Mouse (Mus musculus): ENCODE results near the gene Lancl1. TPM values are rescaled to one million over a fixed set of nuclear protein-coding genes. Genes with fewer than 3 reads are reported as not detected.

Lancl1 gene
- polyA plus RNA-seq, 1 experiment, result 21.0 TPM

DNA sequence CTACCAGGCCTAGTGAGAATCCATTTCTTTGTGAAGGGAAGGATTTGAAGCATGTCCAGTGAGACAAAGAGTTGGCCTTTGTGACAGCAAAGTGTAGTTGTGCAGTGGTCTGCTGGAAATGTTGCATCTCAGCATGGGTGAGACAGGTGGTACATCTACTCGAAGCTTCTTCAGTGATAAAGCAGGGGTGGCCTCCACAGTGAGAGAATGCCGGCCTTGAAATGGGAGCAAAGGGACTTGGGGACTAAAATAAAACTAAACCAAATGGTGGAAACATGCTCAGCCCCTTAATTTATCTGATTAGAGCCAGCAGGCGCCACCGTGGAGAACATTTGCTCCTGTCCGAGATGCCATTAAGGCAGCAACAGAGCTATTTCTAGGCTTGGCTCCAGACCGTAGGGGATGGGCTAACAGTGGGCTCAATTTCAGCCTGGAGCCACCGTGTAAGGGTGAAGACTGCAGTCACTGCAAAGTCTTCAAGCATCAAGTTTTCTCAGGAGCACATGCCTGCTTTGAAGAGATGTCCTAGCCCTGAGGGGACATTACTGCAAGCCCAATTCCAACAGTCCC lies 53.5 kb downstream of the Lancl1 start:
- Histone ChIP-seq H3K27ac (ENCODE audit: control insufficient read depth, insufficient read depth, low read depth, low read length, poor library complexity) (no peak overlapping the region), H3K4me3 (replicated peaks; ENCODE audit: control insufficient read depth, low read depth, low read length) (no peak overlapping the region), H3K4me1 (ENCODE audit: control insufficient read depth, insufficient read depth, low read length) (no peaks in the 10 kb centered on the region; the same call in 1 of the 2 replicates)
- no peak for TF ChIP-seq CTCF (IDR thresholded peaks at IDR 0.05; ENCODE audit: control insufficient read depth, insufficient read depth, low read length)
- 76% methylated on average over 7 of the region's 7 CpGs for WGBS

DNA sequence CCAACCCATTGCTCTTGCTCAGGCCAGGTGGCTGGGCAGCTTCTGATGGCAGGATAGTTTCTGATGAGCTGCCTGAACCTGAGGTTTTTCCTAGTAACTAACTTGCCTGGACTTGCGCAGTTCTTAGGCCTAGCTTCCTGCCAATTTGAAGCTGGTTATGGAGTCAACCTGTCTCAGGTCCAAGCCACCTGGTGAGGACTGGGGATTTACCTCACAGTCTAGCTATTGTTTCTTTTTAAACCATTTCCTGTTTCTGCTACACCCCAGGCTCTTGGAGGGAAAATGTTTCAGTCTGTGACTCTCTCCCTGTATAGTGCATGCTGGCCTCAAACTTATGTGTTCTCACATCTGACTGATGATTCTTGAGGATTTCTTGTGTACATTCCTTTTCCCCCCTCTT lies 58.5 kb downstream of the Lancl1 start:
- Histone ChIP-seq H3K27ac (ENCODE audit: control insufficient read depth, insufficient read depth, low read depth, low read length, poor library complexity) (no peak overlapping the region), H3K4me3 (replicated peaks; ENCODE audit: control insufficient read depth, low read depth, low read length) (no peak overlapping the region), H3K4me1 (ENCODE audit: control insufficient read depth, insufficient read depth, low read length) (no peaks in the 10 kb centered on the region)
- 83% methylated on average over 1 of the region's 1 CpGs for WGBS
- no peak for TF ChIP-seq POLR2A (IDR thresholded peaks at IDR 0.05; ENCODE audit: borderline replicate concordance, control insufficient read depth, low read depth, low read length)
- TF ChIP-seq CTCF (IDR thresholded peaks at IDR 0.05; ENCODE audit: control insufficient read depth, insufficient read depth, low read length), result no peak

DNA sequence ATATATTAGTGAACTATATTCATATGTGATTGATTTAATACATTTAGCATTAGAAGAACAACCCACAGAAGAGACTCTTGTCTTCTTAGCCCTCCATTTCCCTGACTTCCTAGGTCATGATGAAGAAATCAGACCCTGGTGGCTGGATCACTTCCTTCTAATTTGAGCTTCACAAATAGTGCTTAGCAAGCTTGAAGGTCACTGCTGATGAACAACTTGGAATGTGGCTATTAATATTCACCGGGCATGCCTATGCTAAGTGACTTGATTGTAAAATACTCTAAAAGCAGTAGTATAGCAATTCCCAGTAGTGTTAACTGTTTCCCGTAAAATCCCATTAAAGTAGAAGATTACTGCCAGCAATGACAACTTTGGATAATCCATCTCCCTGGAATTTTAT lies 63.2 kb downstream of the Lancl1 start:
- Histone ChIP-seq H3K4me1 (ENCODE audit: control insufficient read depth, insufficient read depth, low read length) (no peaks in the 10 kb centered on the region), H3K4me3 (replicated peaks; ENCODE audit: control insufficient read depth, low read depth, low read length) (no peak overlapping the region), H3K27ac (ENCODE audit: control insufficient read depth, insufficient read depth, low read depth, low read length, poor library complexity) (no peak overlapping the region)
- WGBS, result 88% methylated on average over 2 of the region's 2 CpGs
- TF ChIP-seq POLR2A (IDR thresholded peaks at IDR 0.05; ENCODE audit: borderline replicate concordance, control insufficient read depth, low read depth, low read length) (no peak), CTCF (IDR thresholded peaks at IDR 0.05; ENCODE audit: control insufficient read depth, insufficient read depth, low read length) (no peak)

DNA sequence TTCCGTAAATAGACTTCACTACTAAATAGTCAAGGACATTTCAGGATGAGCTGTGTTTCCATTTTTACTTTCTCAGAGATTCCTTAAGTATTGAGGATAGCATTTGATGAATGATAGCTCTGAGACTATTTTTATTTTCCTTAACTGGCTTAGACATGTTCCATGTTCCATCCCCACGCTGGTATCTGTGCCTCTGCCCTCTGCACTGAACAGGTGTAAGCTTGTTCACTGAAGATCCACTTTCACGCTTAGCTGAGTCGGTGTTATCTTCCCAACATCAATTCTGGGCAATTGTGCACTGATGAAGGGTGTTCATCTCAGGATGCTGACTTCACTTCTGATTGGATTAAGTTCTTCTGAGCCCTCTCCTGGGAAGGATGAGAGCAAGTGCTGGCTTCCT lies 73.8 kb downstream of the Lancl1 start:
- H3K4me1 ChIP-seq (ENCODE audit: control insufficient read depth, insufficient read depth, low read length), result no peaks in the 10 kb centered on the region
- 76% methylated on average over 4 of the region's 4 CpGs for WGBS
- no peak overlapping the region for H3K27ac ChIP-seq (ENCODE audit: control insufficient read depth, insufficient read depth, low read depth, low read length, poor library complexity)
- no peak overlapping the region for H3K4me3 ChIP-seq (replicated peaks; ENCODE audit: control insufficient read depth, low read depth, low read length)
- no peak for TF ChIP-seq CTCF (IDR thresholded peaks at IDR 0.05; ENCODE audit: control insufficient read depth, insufficient read depth, low read length)
- TF ChIP-seq POLR2A (IDR thresholded peaks at IDR 0.05; ENCODE audit: borderline replicate concordance, control insufficient read depth, low read depth, low read length), result no peak

DNA sequence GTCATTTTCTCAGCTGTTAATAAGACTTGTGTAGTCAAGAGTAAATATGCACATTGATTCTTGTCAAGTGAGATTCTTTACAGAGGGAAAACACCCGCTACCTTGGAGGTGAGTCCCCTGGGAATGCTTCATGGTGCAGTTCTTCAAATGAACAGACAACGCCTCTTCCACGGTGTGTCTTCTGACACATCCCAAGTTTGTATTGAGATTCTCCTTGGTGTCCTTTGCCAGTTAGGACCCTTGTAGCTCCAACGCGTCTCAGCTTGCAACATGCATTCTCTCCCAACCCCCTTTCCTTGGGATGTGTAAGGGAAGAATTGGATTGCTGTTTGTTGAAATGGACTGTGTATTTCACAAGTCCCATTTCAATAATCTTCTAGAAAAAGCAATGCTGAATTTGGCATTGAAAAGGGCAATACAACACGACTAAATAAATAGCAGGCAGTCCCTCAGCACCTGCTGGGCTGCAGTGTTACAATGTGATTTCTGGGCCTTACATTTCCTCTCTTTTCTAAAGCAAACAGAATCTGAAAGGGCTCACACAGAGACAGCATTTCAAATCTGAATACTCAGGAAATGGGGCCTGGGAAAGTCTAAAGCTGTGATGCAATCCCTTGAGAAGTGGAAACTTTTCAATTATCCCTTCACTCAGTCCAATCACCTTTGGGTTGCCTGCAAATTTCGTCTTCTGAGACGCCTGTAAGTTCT lies 78.0 kb downstream of the Lancl1 start:
- no peaks in the 10 kb centered on the region for H3K4me1 ChIP-seq (ENCODE audit: control insufficient read depth, insufficient read depth, low read length)
- no peak overlapping the region for H3K27ac ChIP-seq (ENCODE audit: control insufficient read depth, insufficient read depth, low read depth, low read length, poor library complexity)
- H3K4me3 ChIP-seq (replicated peaks; ENCODE audit: control insufficient read depth, low read depth, low read length), result no peak overlapping the region
- TF ChIP-seq POLR2A (IDR thresholded peaks at IDR 0.05; ENCODE audit: borderline replicate concordance, control insufficient read depth, low read depth, low read length) (no peak), CTCF (IDR thresholded peaks at IDR 0.05; ENCODE audit: control insufficient read depth, insufficient read depth, low read length) (no peak)
- WGBS, result 68% methylated on average over 8 of the region's 8 CpGs

DNA sequence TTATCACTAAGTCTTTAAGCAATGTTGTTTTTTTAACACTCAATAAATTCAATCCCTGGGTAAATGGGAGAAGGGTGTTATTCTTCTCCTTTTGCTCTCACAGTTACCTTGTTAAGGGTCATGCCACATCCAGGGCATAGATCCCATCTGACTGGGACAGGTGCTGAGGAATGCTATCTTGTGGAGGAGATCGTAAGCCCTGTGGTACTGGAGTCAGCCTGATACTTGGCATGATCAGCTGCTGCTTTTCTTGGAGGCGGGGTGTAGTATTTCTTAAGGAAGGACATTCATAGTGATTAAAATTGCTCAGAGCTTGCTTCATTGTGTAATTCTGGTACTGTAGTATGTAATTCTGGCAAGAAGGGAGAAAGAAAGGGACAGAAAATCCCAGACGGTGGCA lies 81.3 kb downstream of the Lancl1 start:
- Histone ChIP-seq H3K4me1 (ENCODE audit: control insufficient read depth, insufficient read depth, low read length) (no peaks in the 10 kb centered on the region), H3K27ac (ENCODE audit: control insufficient read depth, insufficient read depth, low read depth, low read length, poor library complexity) (no peak overlapping the region), H3K4me3 (replicated peaks; ENCODE audit: control insufficient read depth, low read depth, low read length) (no peak overlapping the region)
- TF ChIP-seq POLR2A (IDR thresholded peaks at IDR 0.05; ENCODE audit: borderline replicate concordance, control insufficient read depth, low read depth, low read length) (no peak), CTCF (IDR thresholded peaks at IDR 0.05; ENCODE audit: control insufficient read depth, insufficient read depth, low read length) (no peak)
- 79% methylated on average over 3 of the region's 3 CpGs for WGBS

DNA sequence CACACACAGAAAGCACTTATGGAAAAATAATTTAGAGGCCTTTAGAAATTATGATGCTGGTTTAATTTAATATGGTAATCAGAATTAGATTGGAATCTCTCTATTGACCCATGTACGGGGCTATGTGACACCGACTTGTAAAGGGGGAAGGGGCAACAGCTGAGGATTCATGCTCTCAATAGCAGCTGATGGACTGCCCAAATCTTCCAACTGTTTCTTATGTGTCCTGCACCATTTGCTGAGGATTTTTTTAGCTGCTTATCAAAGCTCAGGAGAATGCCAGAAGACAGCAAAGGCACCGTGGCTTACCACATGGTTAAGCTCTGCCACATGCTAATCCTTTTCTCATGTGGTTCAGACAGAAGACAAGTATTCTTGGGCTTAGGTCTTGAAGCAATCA lies 87.6 kb downstream of the Lancl1 start:
- no peak overlapping the region for H3K4me3 ChIP-seq (replicated peaks; ENCODE audit: control insufficient read depth, low read depth, low read length)
- TF ChIP-seq POLR2A (IDR thresholded peaks at IDR 0.05; ENCODE audit: borderline replicate concordance, control insufficient read depth, low read depth, low read length), result no peak
- whole genome bisulfite sequencing, result 82% methylated on average over 3 of the region's 3 CpGs

More for the DNA sequence above, 87.6 kb downstream of the Lancl1 start:
- Histone ChIP-seq H3K27ac (ENCODE audit: control insufficient read depth, insufficient read depth, low read depth, low read length, poor library complexity) (no peak overlapping the region), H3K4me1 (ENCODE audit: control insufficient read depth, insufficient read depth, low read length) (no peaks in the 10 kb centered on the region)

Other genes with a start within 250 kb of the Lancl1 start
- gene Kansl1l, start 221.3 kb downstream of the Lancl1 start, polyA plus RNA-seq (2011; ENCODE audit: insufficient read depth, insufficient read length, low replicate concordance, missing spikeins), result 3.6 and 5.0 TPM in 2 replicates
- 36.3 and 42.7 TPM in 2 replicates for gene Acadl, start 175.6 kb downstream of the Lancl1 start, polyA plus RNA-seq (2011; ENCODE audit: insufficient read depth, insufficient read length, low replicate concordance, missing spikeins)
- 5.2 and 11.6 TPM in 2 replicates for gene Myl1, start 93.5 kb downstream of the Lancl1 start, polyA plus RNA-seq (2011; ENCODE audit: insufficient read depth, insufficient read length, low replicate concordance, missing spikeins)
- 1.6 and 3.7 TPM in 2 replicates for gene Cps1, start 84.2 kb upstream of the Lancl1 start, polyA plus RNA-seq (2011; ENCODE audit: insufficient read depth, insufficient read length, low replicate concordance, missing spikeins)

Data from bone marrow, adult 2 months (tissue).